Mouse (Mus musculus) frontal cortex, postnatal 25 days (tissue): ENCODE measurements at regions not wholly inside any gene's neighbourhood (a gene's known extent, or its start where the extent isn't known, plus 50 kb on each side); places are given as distances from the start of the nearest gene placed in this dataset.

Experiments used
- DNase-seq, 2 experiments: peaks; one replicate each; pipeline ENCODE4 v3.0.0; 2022; ENCODE audit warnings: low spot score in 2 of 2

GRCm38 (mm10) chr19:26037270-26037669 is 365.1 kb downstream of the Dmrt2 start:
- DNase-seq, result no peak

GRCm38 (mm10) chr19:26051478-26052215 is 379.4 kb downstream of the Dmrt2 start:
- DNase-seq, result no peak

GRCm38 (mm10) chr19:26059668-26060067 is 387.5 kb downstream of the Dmrt2 start:
- no peak for DNase-seq

- no peak for DNase-seq
Measured at GRCm38 (mm10) chr19:26068553-26068952, 396.3 kb downstream of the Dmrt2 start.

- DNase-seq, result no peak
Measured at GRCm38 (mm10) chr19:26069908-26070307, 397.7 kb downstream of the Dmrt2 start.

- no peak for DNase-seq
Measured at GRCm38 (mm10) chr19:26088318-26088717, 416.1 kb downstream of the Dmrt2 start.

- DNase-seq, result no peak
Measured at GRCm38 (mm10) chr19:26091386-26091785, 419.2 kb downstream of the Dmrt2 start.

- DNase-seq, result no peak
Measured at GRCm38 (mm10) chr19:26093844-26094243, 421.6 kb downstream of the Dmrt2 start.

GRCm38 (mm10) chr19:26114326-26114725 is 442.1 kb downstream of the Dmrt2 start:
- DNase-seq, result no peak

- DNase-seq, result no peak
Measured at GRCm38 (mm10) chr19:26128423-26128822, 456.2 kb downstream of the Dmrt2 start.

GRCm38 (mm10) chr19:26134385-26134784 is 462.2 kb downstream of the Dmrt2 start:
- no peak for DNase-seq

- DNase-seq, result no peak
Measured at GRCm38 (mm10) chr19:26135398-26136104, 463.3 kb downstream of the Dmrt2 start.

- no peak for DNase-seq
Measured at GRCm38 (mm10) chr19:26140647-26141046, 464.2 kb upstream of the Smarca2 start.

GRCm38 (mm10) chr19:26143539-26143938 is 461.3 kb upstream of the Smarca2 start:
- no peak for DNase-seq

GRCm38 (mm10) chr19:26151216-26151615 is 453.6 kb upstream of the Smarca2 start:
- no peak for DNase-seq

GRCm38 (mm10) chr19:26164993-26165392 is 439.9 kb upstream of the Smarca2 start:
- no peak for DNase-seq

GRCm38 (mm10) chr19:26181774-26182173 is 423.1 kb upstream of the Smarca2 start:
- no peak for DNase-seq

- no peak for DNase-seq
Measured at GRCm38 (mm10) chr19:26185012-26185411, 419.8 kb upstream of the Smarca2 start.

- no peak for DNase-seq
Measured at GRCm38 (mm10) chr19:26190803-26191202, 414.0 kb upstream of the Smarca2 start.

- no peak for DNase-seq
Measured at GRCm38 (mm10) chr19:26193664-26194063, 411.2 kb upstream of the Smarca2 start.

GRCm38 (mm10) chr19:26208760-26209159 is 396.1 kb upstream of the Smarca2 start:
- no peak for DNase-seq

- no peak for DNase-seq
Measured at GRCm38 (mm10) chr19:26234539-26234938, 370.3 kb upstream of the Smarca2 start.

GRCm38 (mm10) chr19:26244067-26244466 is 360.8 kb upstream of the Smarca2 start:
- no peak for DNase-seq
